Mouse (Mus musculus) adrenal gland (tissue): ENCODE results near the gene Tdrd12.

Experiments used
- intact Hi-C: fragments of 180-260 bp; cut with DNase I; formaldehyde crosslinking; loops from one replicate; pipeline ENCODE4 v1.15.1; 2025

Gene Tdrd12

DNA sequence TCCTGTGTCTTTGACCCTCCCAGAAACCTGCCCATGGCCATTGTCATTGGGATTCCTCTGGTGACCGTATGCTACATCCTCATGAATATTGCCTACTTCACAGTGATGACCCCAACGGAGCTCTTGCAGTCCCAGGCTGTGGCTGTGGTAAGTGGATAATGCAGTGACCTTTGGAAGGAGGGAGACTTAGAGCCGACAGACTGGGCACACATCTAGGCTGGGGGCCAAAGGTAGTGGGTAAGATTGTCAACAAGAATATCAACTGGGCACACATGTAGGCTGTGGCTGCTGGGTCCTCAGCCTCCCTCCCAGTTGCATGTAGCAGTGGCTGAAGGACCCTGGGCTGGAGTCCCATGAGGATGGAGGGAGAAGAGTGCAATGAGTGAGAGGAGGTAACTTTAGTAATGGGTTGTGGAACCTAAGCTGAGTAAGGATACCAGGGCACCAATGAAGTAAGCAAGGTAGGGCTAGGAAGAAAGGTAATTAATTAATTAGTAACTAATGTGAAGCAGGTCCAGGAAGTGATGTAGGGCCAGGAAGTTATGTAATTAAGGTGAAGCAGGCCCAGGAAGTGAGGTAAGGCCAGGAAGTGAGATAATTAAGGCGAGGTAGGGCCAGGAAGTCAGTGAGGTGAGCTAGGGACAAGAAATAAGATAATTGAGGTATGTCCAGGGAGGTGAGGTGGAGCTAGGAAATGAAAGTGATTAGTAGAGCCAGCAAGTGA is 81.3 kb downstream of the Tdrd12 start:
- intact Hi-C loops, result no loop called here

GRCm38 (mm10) chr7:35448867-35449266 is 88.7 kb downstream of the Tdrd12 start:
- intact Hi-C loops, result no loop called here

DNA sequence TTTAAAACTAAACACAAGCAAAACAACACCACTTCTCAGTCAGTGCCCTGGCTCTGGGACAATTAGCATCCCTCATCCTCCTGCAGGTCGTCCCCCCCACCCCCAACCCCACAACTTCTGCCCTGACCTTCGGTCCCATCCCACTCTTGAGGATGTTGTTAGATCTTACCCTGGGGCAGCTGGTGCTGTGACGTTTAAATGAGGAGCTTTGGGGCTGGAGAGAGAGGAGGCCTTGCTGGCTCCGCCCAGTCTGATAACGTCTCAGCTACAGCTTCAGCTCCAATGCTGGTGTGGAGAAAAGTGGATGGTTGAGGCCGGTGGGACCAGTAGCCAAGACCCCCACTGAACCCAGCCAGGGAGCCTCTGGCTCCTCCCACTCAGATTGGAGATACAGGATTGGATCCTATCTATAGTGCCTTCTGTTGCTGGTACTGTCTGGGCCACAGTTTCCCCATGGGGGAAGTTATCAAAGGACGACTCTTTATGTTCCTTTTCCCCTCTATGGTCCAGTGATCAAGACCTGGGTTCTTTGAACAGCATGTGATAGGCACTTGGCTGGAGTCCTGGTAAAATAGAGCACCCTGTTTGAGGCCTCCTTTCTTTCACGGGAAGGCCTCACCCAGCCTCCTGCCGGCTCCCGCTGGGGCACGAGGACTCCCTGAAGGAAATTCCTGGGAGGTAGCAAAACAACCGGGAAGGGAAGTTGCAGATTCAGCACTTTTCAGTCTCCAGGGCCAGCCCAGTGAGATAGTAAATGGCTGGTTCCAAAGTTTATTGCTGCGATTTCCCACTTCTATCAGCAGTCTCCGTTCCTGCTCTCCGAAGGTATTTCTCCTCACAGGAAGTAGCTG is 89.3 kb downstream of the Tdrd12 start, which contains the start of gene Slc7a9:
Slc7a9 (plus strand) TSS at position 801 of the 851 bp plus-strand sequence.
- intact Hi-C loops, result no loop called here

- intact Hi-C loops, result no loop called here
These were observed 90.0 kb downstream of the Tdrd12 start for GRCm38 (mm10) chr7:35447501-35447900.

DNA sequence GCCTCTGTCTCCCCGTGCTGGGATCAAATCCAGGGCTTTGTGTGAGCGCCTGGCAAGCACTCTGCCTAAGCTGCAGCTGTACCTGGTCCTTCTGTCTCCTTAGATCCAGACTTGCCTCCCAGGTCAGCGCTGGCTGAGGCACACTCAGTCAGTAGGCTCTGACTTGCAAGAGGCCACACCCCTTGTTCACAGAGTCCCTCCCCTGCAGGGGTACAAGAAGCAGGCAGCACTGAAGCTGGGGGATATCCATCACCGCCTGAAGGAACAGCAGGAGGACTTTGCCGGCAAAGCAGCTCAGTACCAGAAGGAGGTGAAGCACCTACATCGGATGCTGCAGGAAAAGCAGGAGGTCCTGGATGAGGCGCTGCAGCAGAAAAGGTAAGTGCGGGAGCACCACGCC is 102.3 kb downstream of the Tdrd12 start:
- intact Hi-C loops, result no loop called here

- intact Hi-C loops, result no loop called here
These were observed 109.4 kb downstream of the Tdrd12 start for GRCm38 (mm10) chr7:35428146-35428545.

DNA sequence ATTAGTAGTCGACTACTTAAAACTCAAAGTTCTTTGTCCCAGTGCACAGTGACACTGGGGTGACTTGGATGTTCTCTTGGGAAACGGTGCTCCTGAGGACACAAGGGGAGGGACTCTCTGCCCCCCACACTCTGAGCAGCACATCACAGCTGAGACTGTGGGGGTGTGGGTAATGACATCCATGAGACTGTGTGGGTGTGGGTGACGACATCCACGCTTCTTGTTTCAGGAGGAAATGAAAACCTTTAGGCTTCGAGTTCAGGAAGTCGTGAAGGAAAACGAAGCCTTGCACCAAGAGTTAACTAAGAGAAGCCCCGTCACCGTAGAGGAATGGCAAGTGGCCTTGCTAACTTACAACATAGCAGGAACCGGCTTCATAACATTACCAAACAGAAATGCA is 114.5 kb downstream of the Tdrd12 start:
- intact Hi-C loops, result no loop called here
